Mouse (Mus musculus) left cerebral cortex, adult 2 months (tissue): ENCODE results near the gene Eif5a. TPM values are rescaled to one million over a fixed set of nuclear protein-coding genes. Genes with fewer than 3 reads are reported as not detected.

ENCODE experiments used
- DNase-seq, 2 experiments: peaks; one replicate each; pipeline ENCODE4 v3.0.0; 2021 to 2022; ENCODE audit warnings: low spot score in 2 of 2, mixed read lengths in 1 of 2; ENCODE audit errors: extremely low spot score in 1 of 2
- H3K27ac ChIP-seq: fragments of 200-600 bp; 2 replicates; pipeline ENCODE4 v1.8.1; 2022
- H3K4me3 ChIP-seq: fragments of 200-600 bp; 2 replicates; pipeline ENCODE4 v1.8.1; 2022
- CTCF ChIP-seq: fragments of 200-600 bp; IDR thresholded peaks from 2 replicates; pipeline ENCODE4 v1.8.1; 2022; ENCODE audit warnings: antibody characterized with exemption, mild to moderate bottlenecking, moderate library complexity
- intact Hi-C: fragments of 180-260 bp; cut with DNase I; formaldehyde crosslinking; loops from one replicate; pipeline ENCODE4 v1.15.1; 2025
- total RNA-seq, 2 experiments: library from RNA; stranded (reverse); gene quantifications; 2 replicates each; pipeline ENCODE4 v1.2.3; 2021

Gene Eif5a
- total RNA-seq, 2 experiments from 2014 or later = 408 to 429 TPM

GRCm38 (mm10) chr11:69939731-69940130, 18.0 kb upstream of the Eif5a start:
- TF ChIP-seq CTCF = no peak
- intact Hi-C loops = no loop called here
- H3K27ac ChIP-seq = no peak overlapping the region
- H3K4me3 ChIP-seq = no peak overlapping the region
- DNase-seq = no peak

- intact Hi-C loops = no loop called here
- no peak overlapping the region for H3K27ac ChIP-seq
- H3K4me3 ChIP-seq = no peak overlapping the region
- no peak for DNase-seq
- TF ChIP-seq CTCF = no peak
These were observed 17.4 kb upstream of the Eif5a start for GRCm38 (mm10) chr11:69939181-69939580.

DNA sequence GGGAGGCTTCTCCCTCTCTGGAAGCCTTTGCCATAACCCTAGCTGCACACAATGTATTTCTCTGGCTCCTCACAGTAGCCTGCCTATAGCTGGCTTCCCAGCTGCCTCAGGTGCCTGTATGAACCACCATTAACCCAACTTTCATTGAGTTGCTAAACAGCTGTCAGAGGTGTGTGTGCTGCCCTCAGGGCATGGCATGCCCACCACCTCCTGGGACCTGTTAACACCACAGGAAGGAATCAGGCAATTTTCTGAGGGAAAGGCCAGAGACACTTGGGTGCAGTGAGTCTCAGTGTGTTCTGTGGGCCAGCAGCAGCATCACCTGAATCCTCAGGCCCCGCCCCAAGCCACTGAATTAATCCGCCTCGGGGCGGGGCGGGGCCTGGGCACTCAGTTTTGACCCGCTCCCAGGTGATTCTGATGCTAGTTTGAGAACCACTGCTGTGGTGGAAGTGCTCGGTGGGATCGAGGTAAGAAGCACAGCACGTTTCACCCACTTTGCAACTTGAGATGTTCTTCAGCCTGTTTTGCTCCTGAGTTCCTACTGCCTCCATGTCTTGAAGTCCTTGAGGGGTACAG, 16.7 kb upstream of the Eif5a start:
- no peak for TF ChIP-seq CTCF
- no peak overlapping the region for H3K4me3 ChIP-seq
- no peak overlapping the region for H3K27ac ChIP-seq
- intact Hi-C loops = no loop called here
- no peak for DNase-seq

- intact Hi-C loops = no loop called here
- no peak for TF ChIP-seq CTCF
- no peak for DNase-seq
- H3K27ac ChIP-seq = no peak overlapping the region
- no peak overlapping the region for H3K4me3 ChIP-seq
These were observed 16.1 kb upstream of the Eif5a start for GRCm38 (mm10) chr11:69937834-69938233.

DNA sequence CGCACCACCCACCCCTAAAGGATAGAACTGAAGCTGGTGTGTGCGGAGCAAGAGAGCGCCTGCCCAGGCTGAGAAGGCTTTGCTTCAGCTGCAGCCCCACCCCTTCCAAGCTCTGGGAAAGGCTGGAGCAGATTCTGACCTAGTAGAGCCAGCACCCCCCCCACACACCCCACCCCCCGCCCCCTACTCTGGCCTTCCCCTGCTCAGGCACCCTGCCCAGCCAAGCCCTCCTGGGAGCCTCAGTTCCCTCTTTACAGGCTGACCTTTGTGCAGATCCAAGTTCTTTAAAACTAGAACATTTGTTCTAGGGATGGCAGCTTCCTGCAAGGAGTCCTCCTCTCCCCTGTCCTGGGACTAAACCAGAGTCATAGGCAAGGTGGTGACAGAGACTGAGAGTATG, 15.6 kb upstream of the Eif5a start:
- Histone ChIP-seq H3K27ac (no peak overlapping the region), H3K4me3 (no peak overlapping the region)
- no peak for DNase-seq
- TF ChIP-seq CTCF = no peak
- intact Hi-C loops = no loop called here

DNA sequence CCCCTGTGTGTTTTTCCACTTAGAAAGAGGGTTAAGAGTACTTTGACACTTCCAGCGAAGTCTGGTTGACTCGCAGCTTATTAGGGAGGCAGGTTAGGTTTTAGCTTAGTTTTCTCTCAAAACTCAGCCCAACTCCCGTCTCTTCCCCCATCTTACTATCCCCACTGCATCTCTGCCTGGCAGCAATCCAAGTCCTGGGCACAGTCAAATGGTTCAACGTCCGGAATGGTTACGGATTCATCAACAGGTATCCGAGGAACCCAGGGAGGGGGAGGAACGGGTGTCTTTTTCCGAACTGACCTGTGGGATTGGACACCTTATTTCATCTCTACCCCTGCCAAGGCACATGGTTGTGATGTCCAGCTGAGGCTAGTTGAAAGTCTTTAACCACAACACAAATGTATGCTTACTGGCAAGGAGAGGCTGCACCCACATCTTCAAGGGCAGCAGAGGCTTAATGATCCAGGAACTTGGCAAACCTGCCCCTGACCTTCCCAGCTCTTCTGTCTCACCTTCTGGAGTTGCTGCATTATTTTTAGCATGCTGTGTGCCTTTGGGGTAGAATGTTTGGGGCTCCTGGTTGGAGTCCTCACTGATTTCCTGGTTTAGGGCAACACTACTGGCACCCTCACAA, 15.1 kb upstream of the Eif5a start:
- intact Hi-C loops = no loop called here
- no peak for TF ChIP-seq CTCF
- DNase-seq = no peak
- H3K27ac ChIP-seq = no peak overlapping the region
- H3K4me3 ChIP-seq = no peak overlapping the region

GRCm38 (mm10) chr11:69936156-69936555, 14.4 kb upstream of the Eif5a start:
- intact Hi-C loops = no loop called here
- H3K4me3 ChIP-seq = peak overlapping the region; percentile 47
- no peak for DNase-seq
- no peak overlapping the region for H3K27ac ChIP-seq
- no peak for TF ChIP-seq CTCF

GRCm38 (mm10) chr11:69935137-69935879, 13.6 kb upstream of the Eif5a start, which contains the start of gene Ybx2:
Ybx2 (plus strand) TSS chr11:69935796.
- peak; percentile 85 to 88 for DNase-seq
- TF ChIP-seq CTCF = no peak
- Histone ChIP-seq H3K4me3 (peak within 1 kb of the TSS; percentile 47), H3K27ac (no peak within 1 kb of the TSS)
- intact Hi-C loops = loop anchor here (2.0 kb wide), 2 partner anchors 45 to 277 kb away; partner anchors contain the start of genes Ctdnep1 and Slc16a11

GRCm38 (mm10) chr11:69934681-69935080, 12.9 kb upstream of the Eif5a start:
- intact Hi-C loops = loop anchor here (1.0 to 5.0 kb wide), 4 partner anchors 15 to 278 kb away; partner anchors contain the start of genes Ctdnep1 and Slc16a11
- H3K4me3 ChIP-seq = no peak overlapping the region
- no peak for TF ChIP-seq CTCF
- no peak for DNase-seq
- H3K27ac ChIP-seq = no peak overlapping the region

GRCm38 (mm10) chr11:69934169-69934568, 12.4 kb upstream of the Eif5a start:
- intact Hi-C loops = loop anchor here (1.0 to 5.0 kb wide), 4 partner anchors 15 to 279 kb away; partner anchors contain the start of genes Ctdnep1 and Slc16a11
- H3K27ac ChIP-seq = no peak overlapping the region
- H3K4me3 ChIP-seq = no peak overlapping the region
- TF ChIP-seq CTCF = peak; percentile 91
- peak; percentile 80 to 93 for DNase-seq

- Histone ChIP-seq H3K27ac (no peak overlapping the region), H3K4me3 (no peak overlapping the region)
- TF ChIP-seq CTCF = no peak
- no peak for DNase-seq
- intact Hi-C loops = loop anchor here (5.0 kb wide), 1 partner anchor 124 kb away; no protein-coding TSS in a partner anchor
These were observed 11.3 kb upstream of the Eif5a start for GRCm38 (mm10) chr11:69933066-69933465.

DNA sequence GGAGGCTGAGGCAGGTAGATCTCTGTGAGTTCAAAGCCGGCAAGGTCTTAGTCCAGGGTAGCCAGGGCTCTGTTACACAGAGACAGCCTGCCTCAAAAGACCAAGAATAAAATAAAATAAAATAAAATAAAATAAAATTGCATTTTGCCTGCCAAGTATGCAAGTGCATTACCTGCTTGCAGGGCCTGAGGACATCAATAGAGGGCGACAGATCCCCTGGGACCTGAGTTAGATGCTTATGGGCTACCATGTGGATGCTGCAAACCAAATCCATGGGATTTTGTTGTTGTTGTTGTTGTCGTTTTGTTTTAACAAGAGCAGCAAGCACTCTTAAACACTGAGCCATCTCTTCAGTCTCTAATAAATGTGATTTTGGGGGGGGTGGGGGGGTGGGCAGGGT, 10.5 kb upstream of the Eif5a start:
- intact Hi-C loops = loop anchor here (5.0 kb wide), 1 partner anchor 125 kb away; no protein-coding TSS in a partner anchor
- no peak for DNase-seq

More for the DNA sequence above, 10.5 kb upstream of the Eif5a start:
- Histone ChIP-seq H3K4me3 (no peak overlapping the region), H3K27ac (no peak overlapping the region)
- TF ChIP-seq CTCF = peak; percentile 42
